Mouse (Mus musculus) embryo, embryonic 10.5 days (tissue): ENCODE measurements at regions not wholly inside any gene's neighbourhood (a gene's known extent, or its start where the extent isn't known, plus 50 kb on each side); places are given as distances from the start of the nearest gene placed in this dataset.
"Not testable (repeated sequence)": the region's sequence is repeated elsewhere in the genome, so short reads cannot be mapped to it uniquely, and the experiment has no call there.

ENCODE experiments used
- DNase-seq: peaks from one replicate; pipeline ENCODE4 v3.0.0-alpha.2; 2015; ENCODE audit warnings: low spot score

DNA sequence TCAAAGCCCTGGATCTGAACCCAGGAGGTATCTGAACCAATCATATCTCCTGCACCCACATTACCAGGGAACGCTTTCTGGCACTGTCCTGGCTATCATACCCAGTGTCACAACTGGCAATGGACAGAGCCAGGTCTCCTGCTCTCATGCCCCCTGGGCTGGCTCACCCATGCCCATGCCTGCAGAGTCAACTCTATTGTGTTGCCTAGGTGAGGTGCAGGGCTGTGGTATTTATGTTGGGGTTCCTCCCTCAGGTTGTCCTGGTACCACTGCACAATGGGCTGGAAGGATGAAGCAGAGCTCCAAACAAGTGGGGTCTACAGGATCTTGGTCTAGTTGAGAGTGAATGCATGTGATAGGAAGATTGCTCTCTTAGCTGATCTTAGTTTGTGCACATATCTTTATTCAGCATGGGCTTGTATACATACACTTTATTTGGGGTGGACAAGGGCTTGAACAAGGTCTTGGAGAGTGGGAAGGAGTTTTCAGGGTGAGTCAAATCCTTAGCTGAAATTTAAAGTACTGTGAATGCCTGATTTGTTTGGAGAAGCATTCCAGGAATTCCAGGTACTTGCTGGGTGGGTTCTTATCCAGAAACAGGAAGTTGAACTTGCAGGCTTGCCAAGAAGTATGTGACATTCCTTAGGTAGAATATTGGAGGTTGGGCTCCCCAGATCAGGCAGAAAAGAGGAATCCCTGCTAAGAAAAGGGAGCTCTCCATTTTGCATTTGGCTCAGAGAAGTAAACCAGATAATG is 123.2 kb downstream of the Ube2dnl2 start:
- peak; percentile 0 for DNase-seq

DNA sequence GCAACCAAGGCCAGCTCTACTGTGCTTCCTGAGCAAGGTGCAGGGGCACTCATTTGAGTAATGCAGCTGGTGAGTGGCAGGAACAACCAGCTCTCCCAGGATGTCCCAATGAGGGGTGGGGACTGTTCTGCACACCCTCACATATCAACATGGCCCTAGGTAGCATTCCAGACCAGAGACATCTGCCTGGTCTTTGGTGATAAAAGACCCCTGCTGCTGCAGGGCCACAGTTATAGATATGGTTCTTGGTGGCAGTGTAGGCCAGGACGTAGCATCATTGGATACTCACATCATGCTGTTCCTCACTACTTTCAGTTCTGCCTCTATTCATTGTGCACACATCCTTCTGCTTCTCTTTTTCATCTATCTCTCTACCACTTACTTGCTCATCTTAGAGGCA is 124.1 kb downstream of the Ube2dnl2 start:
- DNase-seq = no peak

- no peak for DNase-seq
These were observed 131.6 kb downstream of the Ube2dnl2 start for GRCm38 (mm10) chrX:115038997-115039396.

- no peak for DNase-seq
These were observed 155.3 kb downstream of the Ube2dnl2 start for GRCm38 (mm10) chrX:115062556-115063146.

DNA sequence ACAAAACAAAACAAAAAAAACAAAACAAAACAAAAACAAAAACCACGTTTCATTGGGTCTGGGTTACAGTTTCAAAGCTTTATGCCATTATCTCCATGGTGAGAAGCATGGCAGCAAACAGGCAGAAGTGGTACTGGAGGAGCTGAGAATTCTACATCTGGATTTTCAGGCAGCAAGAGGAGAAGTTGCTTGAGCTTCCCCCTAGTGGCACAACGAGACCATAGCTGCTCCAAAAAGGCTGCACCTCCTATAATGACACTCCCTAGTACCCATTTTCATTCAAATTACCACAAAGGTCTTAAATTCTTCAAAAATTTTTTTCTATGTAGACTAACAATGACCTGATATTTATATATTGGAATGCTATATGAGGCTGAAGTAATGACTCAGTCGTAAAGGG is 162.0 kb downstream of the Ube2dnl2 start:
- no peak for DNase-seq

GRCm38 (mm10) chrX:115092021-115092420 is 184.6 kb downstream of the Ube2dnl2 start:
- not testable (repeated sequence) for DNase-seq

DNA sequence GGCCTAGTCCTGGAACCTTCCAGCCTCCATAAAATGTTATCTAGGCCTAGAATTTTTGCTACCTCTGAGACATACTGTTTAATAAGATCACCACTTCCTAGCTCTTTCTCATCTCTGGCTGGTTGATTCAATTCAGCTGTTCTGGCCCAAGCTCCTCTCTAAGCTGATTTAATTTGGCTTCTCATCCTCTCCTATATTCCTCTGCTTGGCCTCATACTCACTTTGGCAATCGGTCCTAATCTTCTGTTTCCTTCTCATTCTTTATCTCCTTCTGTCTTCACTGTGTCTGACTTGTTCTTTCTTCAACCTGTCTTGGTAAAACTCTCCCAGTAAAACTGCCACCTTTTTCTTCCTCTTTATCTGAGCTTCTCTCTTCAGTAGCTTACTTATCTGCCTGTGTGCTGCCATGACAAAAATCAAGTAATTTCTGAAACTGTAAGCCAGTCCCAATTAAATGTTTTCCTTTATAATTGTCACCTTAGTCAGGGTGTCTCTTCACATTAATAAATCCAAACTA is 185.7 kb downstream of the Ube2dnl2 start:
- no peak for DNase-seq
